Mouse (Mus musculus): ENCODE measurements around the gene Lama2. TPM values are rescaled to one million over a fixed set of nuclear protein-coding genes. Genes with fewer than 3 reads are reported as not detected.
A peak's percentile ranks its signal among the peaks of the same experiment; 100 is the strongest.

The Lama2 gene
- total RNA-seq, 1 experiment from 2014 or later, result 45.6 TPM

DNA sequence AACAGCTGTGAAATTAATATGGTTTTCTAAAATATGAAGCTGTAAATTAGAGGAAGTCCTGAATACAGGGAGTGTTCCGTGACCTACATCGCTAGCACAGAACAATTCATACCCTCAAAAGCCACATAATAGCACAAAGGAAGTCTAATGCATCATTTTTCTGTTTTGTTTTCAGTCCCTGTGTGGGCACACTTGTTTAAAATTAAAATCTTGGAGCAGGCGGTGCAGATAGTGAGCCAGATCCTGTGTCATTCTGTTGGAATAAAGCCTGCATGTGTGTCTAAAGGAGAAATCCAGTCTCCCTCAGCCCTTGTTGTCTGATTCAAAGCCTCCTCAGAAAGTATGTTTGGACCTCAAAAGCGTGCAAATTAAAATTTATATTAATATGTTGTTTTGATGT is 234.9 kb downstream of the Lama2 start:
- DNase-seq, result no peak

DNA sequence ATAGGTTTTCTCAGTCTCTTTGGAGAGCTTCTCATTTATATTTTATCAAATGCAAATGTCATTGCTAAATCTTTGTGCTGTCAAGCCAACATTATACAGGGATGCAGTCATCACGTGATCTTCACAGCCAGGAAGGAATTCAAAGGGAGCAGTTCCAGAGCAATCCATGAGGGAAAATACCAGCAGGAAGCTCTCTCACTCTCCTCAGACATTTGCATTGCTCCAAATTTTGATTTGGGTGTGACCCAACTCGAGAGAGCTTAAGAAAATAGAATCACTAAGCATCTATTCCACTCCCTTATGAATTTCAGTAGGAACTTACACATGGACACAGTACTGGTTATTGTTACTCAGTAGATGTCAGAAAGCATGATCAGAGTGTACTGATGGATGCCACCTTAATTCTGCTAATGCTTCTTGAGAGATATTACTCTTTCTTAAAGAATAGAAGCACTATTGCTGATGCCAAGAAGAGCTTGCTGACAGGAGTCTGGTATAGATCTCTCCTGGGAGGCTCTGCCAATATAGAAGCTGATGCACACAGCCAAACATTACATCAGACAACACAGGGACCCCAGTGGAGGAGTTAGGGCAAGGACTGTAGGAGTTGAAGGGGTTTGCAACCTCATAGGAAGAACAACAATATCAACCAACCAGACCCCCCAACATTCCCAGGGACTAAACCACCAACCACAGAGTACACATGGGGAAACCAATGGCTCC is 236.5 kb downstream of the Lama2 start:
- no peak for DNase-seq

DNA sequence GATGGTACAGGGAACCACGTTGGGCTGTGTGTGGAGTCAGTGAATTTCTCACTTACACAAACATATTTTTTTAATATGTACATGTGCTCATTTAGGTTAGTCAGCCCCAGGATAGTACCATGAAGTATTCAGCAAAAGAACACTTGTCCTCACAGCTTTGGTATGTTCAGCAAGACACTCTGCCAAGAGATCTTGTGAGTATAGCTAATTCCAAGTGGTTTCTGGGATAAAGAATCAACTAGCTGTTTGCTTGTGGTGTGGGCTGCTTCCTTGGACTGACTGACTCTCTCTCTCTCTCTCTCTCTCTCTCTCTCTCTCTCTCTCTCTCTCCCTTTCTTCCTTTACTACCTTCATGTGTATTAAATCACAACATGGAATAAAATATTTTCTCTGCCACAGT is 241.3 kb downstream of the Lama2 start:
- no peak for DNase-seq

DNA sequence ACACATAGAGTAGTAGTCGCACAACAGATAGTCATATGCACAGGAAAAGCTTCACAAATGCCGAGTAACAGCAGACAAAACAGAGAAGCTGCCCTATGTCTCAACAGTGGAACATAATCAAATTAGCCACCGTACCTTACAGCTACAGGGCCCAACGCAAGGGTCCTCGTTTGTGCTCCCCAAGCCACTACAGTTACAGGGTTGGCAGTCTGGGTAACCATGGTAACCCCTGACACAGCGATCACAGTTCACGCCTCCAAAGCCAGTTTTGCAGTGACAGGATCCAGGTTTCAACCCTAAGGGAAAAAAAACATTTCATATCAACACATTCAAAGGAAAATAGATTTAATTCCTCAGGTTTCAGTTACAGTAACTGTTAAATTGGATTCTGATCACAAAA is 275.3 kb downstream of the Lama2 start:
- DNase-seq, result no peak

DNA sequence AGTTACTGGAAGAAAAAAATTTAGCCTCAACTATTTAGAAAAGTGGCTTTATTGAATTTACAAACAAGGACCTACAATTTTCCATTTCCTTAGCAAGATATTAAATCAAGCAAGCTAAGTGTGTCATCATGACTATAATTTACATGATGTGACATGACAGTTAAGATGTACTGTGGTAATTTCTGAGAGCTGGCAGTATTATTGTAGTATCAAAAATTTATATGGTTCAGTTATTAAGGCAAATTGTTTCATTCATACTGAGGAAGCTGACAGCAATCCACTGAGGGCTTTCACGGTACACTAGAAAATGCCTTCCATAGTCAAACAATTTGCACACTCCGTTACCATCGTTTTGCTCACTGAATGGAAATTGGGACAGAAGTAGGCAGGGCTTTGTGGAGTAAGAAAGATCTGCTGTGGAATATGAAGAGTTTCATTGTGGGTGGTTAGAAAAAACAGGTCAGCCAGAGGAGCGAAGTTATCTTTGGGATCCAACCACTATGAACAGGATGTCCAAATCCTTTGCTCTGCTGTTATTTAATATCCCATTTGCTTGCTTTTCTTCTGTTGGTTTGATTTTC is 297.1 kb downstream of the Lama2 start:
- no peak for DNase-seq

DNA sequence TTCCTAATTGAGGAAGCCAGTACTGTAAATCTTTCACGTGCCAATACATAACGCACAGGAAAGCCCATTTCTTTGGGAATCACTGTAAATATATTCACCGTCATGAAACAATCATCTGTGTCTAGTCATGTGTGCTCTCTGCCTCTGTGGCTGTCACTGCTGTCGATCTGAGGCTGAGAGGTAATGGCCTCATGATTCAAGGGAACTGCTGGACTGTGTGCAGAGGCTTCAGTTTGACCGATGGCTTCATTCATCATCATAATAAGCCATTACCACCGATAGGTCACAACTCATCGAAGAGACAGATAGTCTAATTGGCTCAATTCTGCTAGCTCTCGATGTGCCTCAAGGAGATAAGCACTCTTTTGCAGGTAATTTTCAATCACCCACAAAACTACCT is 312.1 kb downstream of the Lama2 start:
- DNase-seq, result no peak

DNA sequence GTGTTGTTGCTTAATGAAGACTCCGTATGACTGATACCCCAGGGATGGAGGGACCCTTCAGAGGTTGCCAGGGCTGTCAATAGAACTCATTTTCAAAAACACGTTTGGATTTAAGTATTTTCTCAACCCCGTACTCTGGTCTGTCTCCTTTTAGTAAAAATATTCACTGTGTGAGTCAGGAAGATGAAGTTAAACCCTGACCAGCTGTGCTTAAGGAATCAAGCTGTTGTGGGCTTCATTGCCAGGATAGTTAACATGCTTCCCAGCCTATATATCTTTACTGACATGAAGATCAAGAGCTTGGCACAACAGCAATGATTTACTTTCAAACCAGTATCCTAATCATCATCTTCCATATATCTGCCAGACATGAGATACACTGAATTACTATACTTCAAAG is 314.3 kb downstream of the Lama2 start:
- DNase-seq, result no peak

DNA sequence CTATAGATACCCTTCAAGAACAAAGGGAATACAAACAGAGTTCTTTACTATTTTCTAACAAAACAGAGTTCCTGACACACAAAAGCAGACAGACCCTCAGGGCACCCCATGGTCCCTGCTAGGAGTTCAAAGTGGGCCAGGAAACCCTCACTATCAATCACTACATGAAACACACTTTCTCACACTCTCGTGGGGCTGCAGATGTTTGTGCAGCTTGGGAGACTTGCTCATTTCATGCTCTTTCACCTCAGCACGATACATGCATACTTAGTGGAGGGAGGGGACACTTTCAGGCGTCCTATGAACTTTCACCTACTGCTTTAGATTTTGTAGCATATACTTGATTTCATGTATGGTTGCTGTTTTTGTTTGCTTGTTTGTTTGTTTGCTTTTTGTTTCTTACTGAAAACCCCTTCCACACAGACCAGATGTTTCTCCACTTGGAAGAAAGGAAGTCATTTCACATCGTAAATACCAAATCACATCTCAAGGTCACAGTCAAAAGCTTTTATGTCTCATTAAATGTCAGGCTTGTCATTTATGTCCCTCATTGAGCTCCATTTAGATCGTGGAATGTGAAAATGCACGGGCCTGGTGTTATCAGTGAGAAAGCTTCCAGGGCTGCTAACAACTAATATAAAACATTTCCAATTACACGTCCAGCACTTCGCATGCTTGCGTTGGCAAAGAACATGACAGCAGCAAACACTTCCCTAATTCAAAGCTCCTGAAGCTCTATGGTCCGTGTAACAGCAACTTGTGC is 334.3 kb downstream of the Lama2 start:
- DNase-seq, result no peak

DNA sequence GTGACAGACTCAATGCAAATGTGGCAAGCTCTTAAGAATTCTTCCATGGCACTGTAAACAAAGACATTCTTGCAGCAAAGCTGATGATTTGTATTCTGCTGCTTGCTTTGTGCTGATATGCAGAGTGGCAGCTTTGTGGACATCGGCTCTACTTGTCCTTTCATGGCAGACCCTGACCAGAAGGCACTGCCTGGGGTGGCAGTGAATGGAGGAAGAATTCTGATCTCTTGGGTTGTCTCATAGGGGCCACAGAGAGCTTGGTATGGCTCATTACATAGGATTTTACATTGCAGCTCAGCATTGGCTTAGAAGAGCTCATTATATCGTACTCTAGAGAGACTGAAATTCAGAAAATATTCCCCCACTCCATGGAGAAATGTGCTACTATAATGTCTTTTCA is 352.1 kb downstream of the Lama2 start:
- DNase-seq, result no peak

DNA sequence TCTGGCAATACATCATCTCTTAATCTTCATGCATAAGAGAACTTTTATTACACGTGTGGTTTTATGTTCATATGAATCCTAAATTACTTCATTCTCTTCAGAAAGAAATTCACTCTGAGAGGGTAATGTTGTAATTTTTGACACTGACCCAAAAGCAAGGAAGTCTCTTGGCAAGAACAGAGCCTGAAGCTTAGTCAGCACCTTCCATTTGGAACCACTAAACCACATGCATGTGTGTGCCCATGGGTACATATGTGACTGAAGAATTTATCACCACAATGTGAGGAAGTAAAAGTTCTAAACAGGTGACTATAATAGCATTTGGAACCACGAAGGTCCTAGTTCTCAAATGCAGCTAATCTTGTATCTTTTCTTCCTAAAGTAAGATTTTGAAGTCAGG is 353.7 kb downstream of the Lama2 start:
- no peak for DNase-seq

DNA sequence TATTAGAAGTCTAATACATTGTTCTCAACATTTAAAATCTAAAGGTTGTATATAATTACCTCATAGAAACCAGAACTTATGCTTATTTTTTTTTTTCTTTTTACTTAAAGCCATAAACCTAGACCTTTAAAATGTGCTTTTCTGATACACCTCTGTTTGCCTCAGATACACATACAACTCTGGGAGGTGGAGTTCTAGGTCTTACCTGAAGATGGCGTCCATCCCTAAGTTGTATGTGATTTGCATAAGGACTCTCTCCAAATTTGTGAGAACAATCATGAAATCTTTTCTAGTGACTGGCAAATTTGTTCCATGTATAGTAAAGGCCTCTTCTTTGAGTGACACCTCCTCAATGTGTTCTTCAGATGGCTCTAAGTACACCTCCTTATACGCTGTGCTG is 354.8 kb downstream of the Lama2 start:
- no peak for DNase-seq

DNA sequence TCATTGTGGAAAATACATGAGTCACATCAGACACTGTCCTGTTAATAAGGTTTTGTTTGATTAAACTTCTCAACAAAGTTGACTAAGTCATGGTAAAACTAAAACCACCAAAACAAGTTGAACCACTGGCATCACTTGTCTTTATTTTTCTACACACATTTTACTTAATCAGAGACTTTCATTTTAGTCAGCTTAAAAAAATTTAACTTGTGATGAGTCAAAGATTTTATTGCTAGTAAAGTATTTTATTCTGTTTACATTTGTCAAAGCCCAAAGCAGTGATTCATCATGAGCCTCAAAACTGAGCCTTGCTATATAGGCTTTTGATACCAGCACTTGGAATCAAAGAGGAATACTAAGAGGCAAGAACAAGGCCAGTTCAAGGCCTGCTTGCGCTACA is 369.8 kb downstream of the Lama2 start:
- no peak for DNase-seq

DNA sequence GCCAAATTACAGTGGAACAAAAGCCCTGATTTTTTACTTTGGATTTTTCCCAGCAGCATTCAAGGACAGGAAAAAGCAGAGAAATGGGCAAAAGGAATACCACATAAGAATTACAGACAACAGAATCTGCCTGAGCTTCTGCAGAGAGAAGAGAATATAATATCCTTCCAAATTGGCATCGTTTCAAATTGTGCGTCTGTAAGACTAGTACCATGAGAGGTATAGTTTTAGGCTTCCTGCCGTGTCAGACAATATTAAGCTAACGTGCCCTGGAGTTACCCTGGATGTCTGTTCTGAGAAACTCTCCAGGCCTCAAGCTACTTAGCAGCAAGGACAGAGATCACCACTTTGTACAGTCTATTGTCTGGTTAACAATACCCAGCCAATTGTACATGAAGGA is 384.8 kb downstream of the Lama2 start:
- DNase-seq, result no peak

DNA sequence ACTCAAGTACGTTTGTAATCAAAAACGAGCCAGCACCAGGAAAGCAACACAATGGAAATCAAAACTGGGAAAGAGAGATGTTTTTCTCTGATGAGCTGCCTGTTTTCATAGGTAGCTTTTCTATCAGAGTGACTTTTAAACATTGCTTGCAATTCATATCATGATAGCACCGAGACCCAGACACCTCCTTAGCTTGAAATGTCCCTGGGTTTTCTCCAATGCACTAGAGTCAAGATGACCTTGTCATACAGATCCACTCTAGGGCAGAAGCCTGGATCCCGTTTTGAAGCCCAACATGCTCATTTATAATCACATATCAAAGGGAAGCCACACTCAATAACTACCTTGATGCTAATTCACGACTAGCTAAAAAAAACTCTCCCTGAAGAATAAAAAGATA is 386.0 kb downstream of the Lama2 start:
- DNase-seq, result no peak

DNA sequence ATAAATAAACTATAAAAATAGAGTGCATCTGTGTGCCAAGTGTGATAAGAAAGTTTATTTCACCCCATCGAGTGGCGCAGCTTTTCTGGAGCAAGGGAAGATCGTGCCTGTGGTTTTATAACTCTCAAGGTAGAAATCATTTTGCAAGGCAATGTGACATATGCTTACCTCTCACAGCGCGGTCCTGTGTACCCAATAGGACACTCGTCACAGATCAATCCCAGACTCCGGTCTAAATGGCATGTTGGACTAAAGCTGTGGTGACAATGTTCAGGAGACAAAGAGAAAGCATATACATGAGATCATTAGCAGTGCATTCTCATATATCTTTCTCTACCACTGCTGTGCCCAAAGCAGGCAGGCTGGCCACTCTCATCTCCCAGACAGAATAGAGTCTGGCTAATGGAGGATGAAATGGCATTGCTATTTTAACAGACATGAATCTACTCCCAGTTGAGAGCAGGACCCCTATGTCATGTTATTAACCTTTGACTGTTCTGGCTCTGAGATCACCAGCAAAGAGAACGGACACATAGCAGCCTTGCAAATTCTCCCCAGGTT is 395.7 kb downstream of the Lama2 start:
- DNase-seq, result no peak

DNA sequence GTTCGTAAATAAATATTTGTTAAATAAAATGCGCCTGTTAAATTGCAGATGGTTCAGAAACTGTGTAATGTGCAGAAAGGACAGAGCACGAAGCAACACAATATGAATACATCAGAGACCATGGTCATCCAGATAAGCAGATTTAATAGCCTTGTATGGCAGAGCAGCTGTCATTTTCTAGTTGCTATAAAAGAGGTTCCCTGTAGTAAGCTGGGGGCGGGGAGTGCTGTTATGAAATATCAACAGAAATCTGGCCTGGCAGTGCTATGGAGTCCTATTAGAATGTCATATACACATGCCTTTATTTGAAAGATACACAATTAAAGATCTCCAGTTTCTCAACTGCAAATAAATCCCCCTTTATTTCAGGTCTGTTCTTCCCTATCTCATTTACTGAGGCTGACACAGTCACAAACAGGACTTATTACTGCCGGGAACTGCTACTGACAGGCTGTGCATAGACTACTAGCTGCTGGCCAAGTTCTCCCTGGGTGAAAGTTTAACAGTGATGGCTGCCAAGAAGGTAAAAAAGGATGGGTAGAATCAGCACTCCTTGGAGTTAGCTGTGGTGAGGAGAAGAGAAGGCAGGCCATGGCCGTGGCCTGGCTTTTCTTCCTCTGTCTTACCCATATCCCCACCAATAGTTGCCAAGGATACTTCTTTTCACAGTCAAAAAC is 396.8 kb downstream of the Lama2 start:
- peak; percentile 34 for DNase-seq

DNA sequence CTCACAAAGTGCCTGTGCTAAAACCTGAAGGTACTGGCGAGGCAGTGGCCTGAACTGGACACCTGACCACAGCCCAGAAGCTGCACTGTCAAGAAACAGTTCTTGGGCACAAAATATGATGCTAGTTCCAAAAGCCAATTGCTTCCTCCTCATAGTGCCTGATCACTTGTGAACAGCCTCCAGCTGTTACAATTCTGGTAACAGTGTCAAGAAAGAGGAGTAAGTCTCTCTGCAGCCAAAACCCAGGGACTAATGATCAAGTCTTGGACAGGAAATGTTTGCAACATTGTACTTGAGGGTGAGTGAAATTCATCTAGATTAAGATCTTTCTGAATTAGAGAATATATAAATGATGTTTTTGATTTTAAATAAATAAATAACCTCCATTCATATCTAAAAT is 399.9 kb downstream of the Lama2 start:
- no peak for DNase-seq

DNA sequence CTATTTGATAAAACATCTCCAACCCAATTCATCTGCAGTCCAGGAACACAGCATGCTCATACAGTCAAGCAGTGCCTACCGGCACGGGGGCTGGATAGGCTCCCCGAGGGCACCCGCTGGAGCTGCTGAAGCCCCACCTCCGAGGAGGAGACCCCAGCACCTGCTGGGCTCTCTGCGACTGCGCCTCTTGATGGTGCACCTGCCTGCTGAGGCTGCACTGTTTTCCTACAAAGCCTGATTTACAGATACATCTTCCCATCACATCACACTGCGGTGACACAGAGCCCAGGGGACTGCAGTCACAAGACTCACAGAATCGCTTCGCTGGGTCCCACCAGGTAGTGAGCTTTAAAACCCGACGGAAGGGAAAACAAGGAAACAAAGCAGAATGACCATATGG is 412.2 kb downstream of the Lama2 start:
- DNase-seq, result no peak

DNA sequence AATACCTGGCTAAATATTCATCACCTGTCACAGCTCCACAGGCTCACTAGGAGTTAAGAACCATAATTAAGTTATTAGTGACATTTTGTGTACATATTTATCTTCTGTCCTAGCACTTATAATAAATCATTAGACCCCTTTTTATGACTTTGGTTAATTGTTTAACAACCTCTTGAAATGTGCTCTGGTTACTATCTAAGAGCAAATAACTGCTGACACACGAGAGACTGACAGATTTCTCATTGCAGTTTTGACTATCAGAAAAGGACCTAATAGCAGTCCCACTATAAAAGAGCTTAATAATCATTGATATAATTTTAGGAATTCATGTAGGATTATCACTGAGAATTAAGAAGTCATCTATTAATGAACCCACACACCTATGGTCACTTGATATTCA is 421.1 kb downstream of the Lama2 start:
- DNase-seq, result no peak

DNA sequence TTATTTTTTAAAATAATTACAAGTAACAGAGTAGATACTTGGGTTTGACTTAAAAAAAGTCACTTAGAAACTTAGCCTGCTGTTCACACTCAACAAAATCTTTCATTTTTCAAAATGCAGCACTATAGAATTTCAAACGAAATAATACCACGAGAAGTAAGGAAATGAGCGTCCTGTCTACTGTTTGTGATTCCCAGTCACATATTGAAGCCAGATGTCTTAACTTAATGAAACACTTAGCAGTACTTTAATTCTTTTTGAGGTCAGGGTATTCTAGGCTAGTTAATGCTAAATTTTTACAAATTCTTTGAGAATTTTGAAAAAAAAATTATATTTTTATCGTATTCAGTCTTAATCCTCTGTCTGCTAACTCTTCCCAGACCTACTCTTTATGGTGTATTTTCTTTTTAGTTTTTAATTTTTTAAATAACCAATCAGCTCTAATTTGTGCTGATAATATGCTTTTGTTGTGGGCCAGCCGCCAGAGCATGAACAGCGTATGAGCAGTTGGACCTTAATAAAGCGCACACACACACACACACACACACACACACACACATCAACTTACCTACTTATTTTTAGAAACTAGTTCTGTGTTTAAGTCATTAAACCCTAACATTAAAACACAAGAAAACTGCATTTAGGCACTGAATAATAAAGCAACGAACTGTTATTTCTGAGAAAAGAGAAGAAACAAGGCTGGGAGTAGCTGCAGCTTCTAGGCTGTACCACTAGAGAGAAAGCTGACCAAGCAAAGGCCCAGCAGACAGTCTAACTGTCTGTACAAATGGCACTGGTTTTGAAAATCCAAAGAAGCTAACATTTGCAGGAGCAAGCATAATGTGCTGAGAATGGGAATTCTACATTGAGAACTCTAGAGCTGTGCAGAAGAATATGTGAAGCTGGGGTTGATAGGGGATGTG is 425.3 kb downstream of the Lama2 start:
- no peak for DNase-seq

DNA sequence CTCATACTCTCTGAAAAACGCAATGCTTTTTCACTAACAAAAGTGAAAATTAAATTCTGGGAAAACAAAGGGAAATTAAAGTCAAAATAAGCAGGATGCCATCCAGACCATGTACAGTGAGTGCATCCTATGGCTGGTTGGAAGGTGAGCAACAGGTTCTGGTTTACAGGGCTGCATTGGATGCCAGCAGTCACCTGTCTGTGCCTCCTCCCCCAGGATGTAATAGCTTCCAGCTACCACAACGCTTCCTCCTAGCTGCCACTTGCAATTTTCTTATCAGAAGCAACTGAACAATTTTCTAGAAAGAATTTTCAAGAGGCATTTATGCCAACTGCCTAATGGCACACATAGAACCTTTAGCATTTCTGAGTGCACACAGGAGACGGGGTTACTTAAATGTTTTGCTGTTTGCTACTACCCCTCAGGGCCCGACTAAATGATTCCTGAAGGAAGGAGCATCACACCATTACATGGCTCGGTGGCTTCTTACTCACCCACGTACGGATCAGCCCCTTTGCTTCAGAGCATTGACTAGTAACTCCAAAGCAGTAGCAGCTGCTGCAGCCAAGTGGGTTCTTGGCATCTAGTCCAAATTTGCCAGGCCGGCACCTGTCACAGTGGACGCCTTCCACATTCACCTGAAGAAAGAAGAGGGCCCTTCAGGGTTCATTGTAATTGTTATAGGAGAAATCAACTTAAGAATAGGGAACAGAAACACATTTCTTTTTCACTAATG is 430.8 kb downstream of the Lama2 start:
- DNase-seq, result no peak

Data from adrenal gland, postnatal 14 days (tissue).